Mouse (Mus musculus) brain, embryonic 14.5 days (tissue): ENCODE data around the gene Iqsec1. TPM values are rescaled to one million over a fixed set of nuclear protein-coding genes. Genes with fewer than 3 reads are reported as not detected.

Experiments
- DNase-seq: peaks from one replicate; pipeline ENCODE4 v3.0.0-alpha.2; 2011; ENCODE audit warnings: low read depth
- CTCF ChIP-seq: fragments of 200-500 bp; IDR thresholded peaks from 2 replicates; pipeline ENCODE4 v1.5.1; 2012; ENCODE audit warnings: inconsistent platforms, mild to moderate bottlenecking, moderate library complexity, borderline replicate concordance; ENCODE audit not compliant: insufficient read depth, insufficient read length; ENCODE audit errors: extremely low read depth
- POLR2A ChIP-seq: fragments of 200-500 bp; IDR thresholded peaks from 2 replicates; pipeline ENCODE4 v1.6.1; 2012; ENCODE audit warnings: mild to moderate bottlenecking, inconsistent platforms, borderline replicate concordance; ENCODE audit not compliant: poor library complexity, insufficient read depth, insufficient read length, severe bottlenecking; ENCODE audit errors: extremely low read depth
- polyA plus RNA-seq: library from polyadenylated mRNA; depleted of rRNA; stranded (reverse); fragments of >200 nt; gene quantifications from 2 replicates; pipeline ENCODE4 v1.2.3, GENCODE M21; 2012

Iqsec1 gene
- polyA plus RNA-seq, 1 experiment, result 91.1 TPM

GRCm38 (mm10) chr6:90913771-90914170, 74.7 kb downstream of the Iqsec1 start:
- TF ChIP-seq POLR2A (no peak), CTCF (no peak)
- no peak for DNase-seq

DNA sequence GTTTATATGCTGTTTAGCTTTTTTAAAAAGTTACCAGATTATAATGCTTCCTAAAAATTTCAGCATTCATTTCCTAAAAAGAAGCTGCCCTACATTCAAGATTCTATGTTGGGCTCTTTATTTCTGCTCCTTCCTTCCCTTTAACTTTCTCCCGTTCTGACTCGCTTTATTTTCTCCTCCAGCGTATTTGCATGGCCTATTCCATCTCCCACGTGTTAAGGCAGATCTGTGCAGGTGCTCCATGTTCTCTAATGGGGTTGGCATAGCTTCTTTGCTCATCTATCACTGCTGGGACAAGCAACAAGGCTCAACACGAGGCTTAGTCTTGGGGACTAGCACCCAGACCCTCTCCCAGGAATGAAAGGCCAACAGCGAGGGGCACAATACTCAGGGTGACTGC, 75.7 kb downstream of the Iqsec1 start:
- no peak for DNase-seq
- TF ChIP-seq POLR2A (no peak), CTCF (no peak)

GRCm38 (mm10) chr6:90904143-90904542, 84.3 kb downstream of the Iqsec1 start:
- no peak for DNase-seq
- TF ChIP-seq CTCF, result no peak
- TF ChIP-seq POLR2A, result no peak

DNA sequence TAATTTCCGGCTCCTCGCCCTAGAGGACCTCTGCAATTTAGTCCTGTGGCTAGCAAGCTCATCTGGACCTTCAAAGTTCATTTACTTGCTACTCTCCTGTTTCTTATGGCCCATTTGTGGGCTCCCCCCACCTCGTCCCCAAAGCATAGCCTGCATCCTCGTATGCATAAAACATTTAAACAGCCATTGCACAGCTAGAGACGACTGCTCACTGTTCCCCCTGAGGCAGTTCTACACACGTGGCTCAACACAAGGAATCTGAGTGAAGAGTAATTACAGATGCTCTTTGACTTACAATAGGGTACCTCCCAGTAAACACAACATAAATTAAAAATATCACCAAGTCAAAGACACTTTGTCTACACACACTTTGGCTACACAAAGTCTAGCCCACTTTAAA, 88.2 kb downstream of the Iqsec1 start:
- TF ChIP-seq POLR2A, result no peak
- no peak for TF ChIP-seq CTCF
- no peak for DNase-seq

GRCm38 (mm10) chr6:90899266-90899665, 89.2 kb downstream of the Iqsec1 start:
- no peak for DNase-seq
- TF ChIP-seq POLR2A, result no peak
- TF ChIP-seq CTCF, result no peak

DNA sequence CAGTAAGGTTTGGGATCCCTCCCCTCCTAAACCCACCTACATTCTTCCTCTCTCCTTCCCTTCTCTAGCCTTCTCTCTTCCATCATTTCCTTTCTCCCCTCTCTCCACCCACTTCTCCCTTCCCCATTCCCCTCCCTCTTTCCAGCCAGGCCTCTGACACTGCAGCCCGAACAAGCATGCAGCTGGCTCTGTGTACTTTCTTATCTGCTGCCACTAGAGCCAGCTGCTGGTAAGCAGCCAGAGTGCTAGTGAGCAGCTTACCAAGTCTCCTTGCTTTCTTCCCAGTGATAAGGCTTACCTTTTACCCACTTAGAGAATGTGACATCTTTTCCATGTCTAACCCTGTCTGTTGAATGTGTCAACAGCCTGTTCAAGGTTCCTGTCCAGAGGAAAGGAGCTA, 90.4 kb downstream of the Iqsec1 start:
- DNase-seq, result no peak
- TF ChIP-seq CTCF, result no peak
- no peak for TF ChIP-seq POLR2A

GRCm38 (mm10) chr6:90892401-90892800, 96.1 kb downstream of the Iqsec1 start:
- TF ChIP-seq POLR2A (no peak), CTCF (no peak)
- DNase-seq, result no peak

DNA sequence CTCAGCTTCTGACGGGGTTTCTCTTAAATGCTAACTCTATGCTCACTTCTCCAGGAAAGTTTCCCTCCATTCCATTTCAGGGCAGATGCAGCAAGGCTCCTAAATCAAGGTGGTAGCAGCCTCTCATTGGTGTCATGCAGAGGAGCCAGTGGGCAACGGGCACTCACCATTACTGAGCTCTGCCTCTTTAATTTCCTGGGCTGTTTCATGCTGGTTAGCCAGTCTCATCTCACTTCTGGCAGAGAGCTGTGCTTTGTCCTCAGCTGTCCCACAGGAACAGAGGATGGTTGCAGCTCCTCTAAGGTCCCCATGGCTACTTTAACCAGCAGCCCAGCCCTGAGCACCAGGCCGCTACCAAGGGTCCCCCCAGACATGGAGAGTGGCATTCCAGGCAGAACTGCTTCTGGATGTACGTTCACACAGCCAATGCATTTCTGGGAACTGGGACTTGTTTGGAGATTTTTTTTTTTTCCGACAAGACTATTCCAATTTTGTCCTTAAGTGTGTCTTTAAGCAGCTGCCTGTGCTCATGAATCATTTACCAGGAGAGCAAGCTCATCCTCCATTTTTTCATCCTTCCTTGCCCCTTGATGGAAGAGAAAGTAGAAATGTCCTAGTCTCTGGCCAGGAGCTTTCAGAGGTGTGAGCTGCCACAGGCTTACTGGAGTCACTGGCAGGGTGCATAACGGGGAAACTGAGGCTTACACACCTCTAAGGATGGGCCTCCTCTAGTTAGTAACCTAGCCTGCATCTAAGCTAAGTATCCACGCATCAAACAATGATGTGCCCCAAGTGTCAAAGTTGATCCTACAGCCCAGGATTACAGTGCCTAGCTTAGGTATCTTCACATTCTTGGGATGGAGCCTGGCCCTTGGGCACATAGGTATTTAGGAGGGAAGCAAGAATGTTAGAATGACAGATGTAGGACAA, 98.9 kb downstream of the Iqsec1 start:
- DNase-seq, result no peak
- TF ChIP-seq POLR2A (no peak), CTCF (no peak)

DNA sequence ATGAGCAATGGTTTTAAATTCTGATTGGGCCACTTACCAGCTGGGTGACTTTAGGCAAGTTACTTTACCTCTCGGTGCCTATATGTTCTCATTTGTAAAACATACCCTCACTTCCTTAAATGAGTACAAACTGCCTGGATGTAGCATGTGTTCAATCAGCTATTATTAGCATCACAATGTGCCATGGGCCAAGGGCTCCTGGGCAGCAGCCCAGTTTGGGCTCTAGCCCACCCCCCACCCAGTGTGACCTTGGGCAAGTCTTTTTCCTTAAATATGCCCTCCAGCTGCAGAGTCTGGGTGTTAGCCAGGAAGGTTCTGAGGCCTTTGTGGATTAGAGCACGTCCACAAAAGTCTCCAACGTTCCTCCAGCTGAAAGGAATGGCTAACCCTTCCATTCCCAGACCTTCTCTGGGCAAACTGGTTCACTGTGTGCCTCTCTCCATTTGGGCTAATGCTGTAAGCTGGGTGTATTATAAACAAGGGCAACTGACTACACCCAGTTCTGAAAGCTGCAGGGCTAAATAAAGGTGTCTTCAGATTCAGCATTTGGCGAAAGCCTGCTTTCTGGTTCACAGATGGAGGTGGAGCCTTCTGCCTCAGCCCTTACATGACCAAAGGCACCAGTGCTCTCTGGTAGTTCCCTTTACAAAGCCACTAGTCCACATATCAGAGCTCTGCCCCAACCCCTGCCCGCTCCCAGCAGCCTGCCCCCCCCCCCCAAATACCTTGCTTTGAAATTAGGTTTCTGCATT, 101.3 kb downstream of the Iqsec1 start:
- TF ChIP-seq CTCF, result no peak
- no peak for TF ChIP-seq POLR2A
- peak; percentile 43 for DNase-seq

- DNase-seq, result no peak
- TF ChIP-seq POLR2A (no peak), CTCF (no peak)
Observed at GRCm38 (mm10) chr6:90885626-90886025, 102.9 kb downstream of the Iqsec1 start.

DNA sequence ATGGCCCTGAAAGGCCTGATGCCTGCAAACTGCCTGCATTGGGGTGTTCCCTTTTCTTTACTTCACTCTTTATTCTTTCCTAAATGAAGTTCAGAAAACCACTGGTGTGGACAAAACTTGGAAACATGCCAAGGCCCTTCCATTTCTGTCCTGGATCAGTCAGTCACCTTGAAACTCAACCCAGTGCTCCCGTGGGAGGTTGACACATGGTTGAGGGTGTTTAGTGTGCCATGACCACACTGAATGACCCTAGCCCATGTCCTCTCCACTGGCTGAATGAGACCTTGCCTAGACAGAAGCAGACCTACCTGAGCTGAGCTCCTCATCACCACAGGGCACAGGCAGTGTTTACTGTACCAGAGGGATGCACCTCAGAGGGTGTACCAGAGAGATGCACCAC, 103.9 kb downstream of the Iqsec1 start:
- no peak for DNase-seq
- TF ChIP-seq CTCF (no peak), POLR2A (no peak)

DNA sequence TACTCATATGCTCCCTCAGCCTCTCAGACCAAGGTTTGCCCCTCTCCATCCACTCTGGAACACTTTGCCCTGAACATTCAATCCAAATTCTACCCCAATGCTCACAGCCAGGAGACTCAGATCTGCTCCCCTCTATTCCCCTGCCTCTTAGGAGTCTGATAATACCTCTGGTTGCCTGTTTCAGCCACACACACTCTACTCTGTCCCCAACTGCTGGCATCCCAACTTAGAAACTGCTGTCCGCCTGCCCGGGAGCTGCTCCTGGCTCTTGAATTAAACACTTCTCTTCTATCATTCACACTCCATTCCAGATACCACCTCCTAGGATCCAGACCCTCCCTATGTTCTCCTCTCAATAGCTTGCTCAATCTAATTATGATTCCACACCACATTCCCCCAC, 107.5 kb downstream of the Iqsec1 start:
- DNase-seq, result no peak
- TF ChIP-seq CTCF (no peak), POLR2A (no peak)

- TF ChIP-seq POLR2A (no peak), CTCF (peak; percentile 11; the same call in 1 of the 2 replicates)
Observed at GRCm38 (mm10) chr6:90880404-90880803, 108.1 kb downstream of the Iqsec1 start.

More at GRCm38 (mm10) chr6:90880404-90880803, 108.1 kb downstream of the Iqsec1 start:
- peak; percentile 56 for DNase-seq
